Mouse (Mus musculus) brain, embryonic 14.5 days (tissue): ENCODE results near the gene Defb28.
A peak's percentile ranks its signal among the peaks of the same experiment; 100 is the strongest.

Source experiments
- CTCF ChIP-seq: fragments of 200-500 bp; IDR thresholded peaks from 2 replicates; pipeline ENCODE4 v1.5.1; 2012; ENCODE audit warnings: inconsistent platforms, mild to moderate bottlenecking, moderate library complexity, borderline replicate concordance; ENCODE audit not compliant: insufficient read depth, insufficient read length; ENCODE audit errors: extremely low read depth
- POLR2A ChIP-seq: fragments of 200-500 bp; IDR thresholded peaks from 2 replicates; pipeline ENCODE4 v1.6.1; 2012; ENCODE audit warnings: mild to moderate bottlenecking, inconsistent platforms, borderline replicate concordance; ENCODE audit not compliant: poor library complexity, insufficient read depth, insufficient read length, severe bottlenecking; ENCODE audit errors: extremely low read depth

- TF ChIP-seq CTCF (peak; percentile 90), POLR2A (no peak)
Measured at GRCm38 (mm10) chr2:152553774-152554423, 35.8 kb downstream of the Defb28 start.
